22 mouse cellular contexts compared by ENCODE assay signal in genomic region chr11:16857346-16857745, GRCm38 (mm10).
A peak's percentile ranks its signal among the peaks of the same experiment; 100 is the strongest.
DNase-seq lines count a peak whose midpoint lies in the region; ATAC-seq and TF ChIP-seq lines count a peak whose summit lies in the region.
"Had no signal": no experiment of that assay in that cellular context is flagged by ENCODE, and none has a peak within 500 bp of the region (broad histone marks: within the 10 kb centered on the region; RNA-seq: fewer than 3 reads in every experiment).

No protein-coding gene starts in this region.

- H3K27me3 ChIP-seq in kidney, embryonic 14.5 days (ENCODE audit: control insufficient read depth, insufficient read depth, low read length), result no peaks in the 10 kb centered on the region
- no peaks in the 10 kb centered on the region for H3K27me3 ChIP-seq in kidney, embryonic 16.5 days (ENCODE audit: insufficient read depth, low read length)
- no peaks in the 10 kb centered on the region for H3K27me3 ChIP-seq in kidney, postnatal 0 days (ENCODE audit: insufficient read depth, low read length)
- H3K27me3 ChIP-seq in intestine, embryonic 16.5 days (replicated peaks; ENCODE audit: control insufficient read depth, insufficient read depth, low read length), result no peaks in the 10 kb centered on the region
- H3K27me3 ChIP-seq: CH12.LX, Patski had no signal

- H3K27ac ChIP-seq in kidney, embryonic 14.5 days (ENCODE audit: low read depth, low read length), result no peak overlapping the region
- no peak overlapping the region for H3K27ac ChIP-seq in kidney, embryonic 16.5 days (ENCODE audit: low read length)
- H3K27ac ChIP-seq in kidney, postnatal 0 days, result no peak overlapping the region
- H3K27ac ChIP-seq in intestine, embryonic 16.5 days (ENCODE audit: low read length), result no peak overlapping the region

- H3K36me3 ChIP-seq in kidney, embryonic 14.5 days (ENCODE audit: control insufficient read depth, insufficient read depth, low read length), result no peaks in the 10 kb centered on the region
- no peaks in the 10 kb centered on the region for H3K36me3 ChIP-seq in kidney, embryonic 16.5 days (ENCODE audit: insufficient read depth, low read length)
- no peaks in the 10 kb centered on the region for H3K36me3 ChIP-seq in kidney, postnatal 0 days (ENCODE audit: insufficient read depth, low read length)
- 0 out of 2 replicates have a peak, but pooled peaks cover 2% of the 10 kb centered on the region for H3K36me3 ChIP-seq in intestine, embryonic 16.5 days (ENCODE audit: control insufficient read depth, insufficient read depth, low read length)
- H3K36me3 ChIP-seq: G1E had no signal

- H3K9ac ChIP-seq in kidney, embryonic 14.5 days (ENCODE audit: low read depth, low read length), result no peak overlapping the region
- no peak overlapping the region for H3K9ac ChIP-seq in kidney, embryonic 16.5 days (replicated peaks; ENCODE audit: low read length)
- no peak overlapping the region for H3K9ac ChIP-seq in kidney, postnatal 0 days (ENCODE audit: low read depth, low read length)
- H3K9ac ChIP-seq in intestine, embryonic 16.5 days (ENCODE audit: low read depth, low read length), result no peak overlapping the region

- no peaks in the 10 kb centered on the region for H3K4me1 ChIP-seq in kidney, embryonic 14.5 days (ENCODE audit: control insufficient read depth, insufficient read depth, low read length)
- H3K4me1 ChIP-seq in kidney, embryonic 16.5 days (ENCODE audit: insufficient read depth, low read length), result 0 out of 2 replicates have a peak, but pooled peaks cover 3% of the 10 kb centered on the region
- H3K4me1 ChIP-seq in kidney, postnatal 0 days (replicated peaks; ENCODE audit: insufficient read depth, low read length), result no peaks in the 10 kb centered on the region
- peaks cover 3% of the 10 kb centered on the region; the same call in 1 of the 2 replicates for H3K4me1 ChIP-seq in intestine, embryonic 16.5 days (ENCODE audit: control insufficient read depth, insufficient read depth, low read length)

- TF ChIP-seq CTCF in kidney, postnatal 0 days (IDR thresholded peaks at IDR 0.05; ENCODE audit: low read depth), result no peak

- H3K4me3 ChIP-seq in kidney, embryonic 14.5 days (ENCODE audit: low read length), result no peak overlapping the region
- H3K4me3 ChIP-seq in kidney, embryonic 16.5 days (ENCODE audit: low read length), result no peak overlapping the region
- no peak overlapping the region for H3K4me3 ChIP-seq in kidney, postnatal 0 days (replicated peaks; ENCODE audit: low read depth, low read length)
- no peak overlapping the region for H3K4me3 ChIP-seq in intestine, embryonic 16.5 days (ENCODE audit: low read length)

- H3K9me3 ChIP-seq in kidney, embryonic 14.5 days (ENCODE audit: control insufficient read depth, low read length), result no peaks in the 10 kb centered on the region
- H3K9me3 ChIP-seq in kidney, embryonic 16.5 days (ENCODE audit: low read length), result no peaks in the 10 kb centered on the region
- H3K9me3 ChIP-seq in kidney, postnatal 0 days (replicated peaks; ENCODE audit: low read length), result no peaks in the 10 kb centered on the region
- no peaks in the 10 kb centered on the region for H3K9me3 ChIP-seq in intestine, embryonic 16.5 days (ENCODE audit: control insufficient read depth, low read length)
- H3K9me3 ChIP-seq: G1E had no signal

- H3K4me2 ChIP-seq in kidney, embryonic 14.5 days (replicated peaks; ENCODE audit: low read depth, low read length), result no peak overlapping the region
- H3K4me2 ChIP-seq in kidney, embryonic 16.5 days (replicated peaks; ENCODE audit: low read depth, low read length), result no peak overlapping the region
- H3K4me2 ChIP-seq in kidney, postnatal 0 days (ENCODE audit: low read length), result no peak overlapping the region
- no peak overlapping the region for H3K4me2 ChIP-seq in intestine, embryonic 16.5 days (ENCODE audit: low read depth, low read length)

- ATAC-seq in kidney, embryonic 14.5 days (ENCODE audit: low FRiP score, low TSS enrichment), result peak; percentile 43; the same call in 1 of the 2 replicates
- ATAC-seq in kidney, embryonic 16.5 days (ENCODE audit: low FRiP score, low TSS enrichment), result no peak
- ATAC-seq in kidney, postnatal 0 days (replicated peaks; ENCODE audit: low FRiP score, low read depth), result no peak
- no peak for ATAC-seq in intestine, embryonic 16.5 days
- ATAC-seq: activated CD4-positive, CD25-positive, alpha-beta regulatory T cell, adult 4 months; CD4-positive, CD25-positive, alpha-beta regulatory T cell, adult 4 months; Patski had no signal

- DNase-seq in kidney, postnatal 0 days (ENCODE audit: low spot score), result peak; percentile 18
- no peak for DNase-seq in kidney, postnatal 10 days
- DNase-seq in fat pad, adult 2 months (ENCODE audit: extremely low read depth, low read depth, low spot score), result peak; percentile 98
- DNase-seq in gonadal fat pad, adult 2 months (ENCODE audit: low read depth), result peak; percentile 98
- no peak for DNase-seq in gastrocnemius, postnatal 10 days
- DNase-seq: adrenal gland, adult 2 months; adrenal gland, adult 8-10 months; adrenal gland, postnatal 10 days; adrenal gland, postnatal 14 days; adrenal gland, postnatal 25 days; adrenal gland, postnatal 36 days; B cell, adult 2 months; cerebellum, adult 11 months; cerebellum, adult 11-12 months had no signal

- WGBS in kidney, embryonic 14.5 days, result 48% methylated on average over 2 of the region's 2 CpGs
- WGBS in kidney, embryonic 16.5 days, result 38% methylated on average over 2 of the region's 2 CpGs
- WGBS in kidney, postnatal 0 days, result 58% methylated on average over 2 of the region's 2 CpGs
- WGBS in intestine, embryonic 16.5 days, result 83% methylated on average over 2 of the region's 2 CpGs

Comparison
In these comparisons a context has a peak if more than half of its experiments do, and no peak if none do; other contexts are left out.
1. DNase-seq: peak in kidney, postnatal 0 days (single experiment), fat pad, adult 2 months (single experiment) and gonadal fat pad, adult 2 months (single experiment); none in kidney, postnatal 10 days (single experiment) and gastrocnemius, postnatal 10 days (single experiment).